Mouse (Mus musculus): ENCODE data around the gene Fetub.

The Fetub gene

DNA sequence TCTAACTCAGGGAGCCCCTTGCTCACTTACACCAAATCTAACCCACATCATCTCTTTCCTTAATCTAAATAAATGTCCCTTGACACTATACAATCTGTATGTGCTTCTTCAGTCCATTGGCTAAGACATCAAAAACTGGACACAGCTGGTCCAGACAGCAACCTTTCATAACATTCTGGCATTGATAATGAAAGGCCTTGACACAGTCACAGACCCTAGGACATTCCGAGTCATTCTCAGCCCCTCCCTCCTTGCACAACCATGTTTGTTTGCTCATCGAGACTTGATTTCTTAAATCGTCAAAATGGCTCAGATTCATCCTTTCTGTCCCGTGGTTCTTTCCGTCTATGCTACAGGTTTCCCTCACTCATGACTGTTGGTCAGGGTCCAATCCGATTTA lies 8.8 kb upstream of the Fetub start:
- no peak for DNase-seq (ENCODE audit: low spot score)

- DNase-seq (ENCODE audit: low spot score): no peak
These were observed 6.1 kb upstream of the Fetub start for GRCm38 (mm10) chr16:22911986-22912385.

DNA sequence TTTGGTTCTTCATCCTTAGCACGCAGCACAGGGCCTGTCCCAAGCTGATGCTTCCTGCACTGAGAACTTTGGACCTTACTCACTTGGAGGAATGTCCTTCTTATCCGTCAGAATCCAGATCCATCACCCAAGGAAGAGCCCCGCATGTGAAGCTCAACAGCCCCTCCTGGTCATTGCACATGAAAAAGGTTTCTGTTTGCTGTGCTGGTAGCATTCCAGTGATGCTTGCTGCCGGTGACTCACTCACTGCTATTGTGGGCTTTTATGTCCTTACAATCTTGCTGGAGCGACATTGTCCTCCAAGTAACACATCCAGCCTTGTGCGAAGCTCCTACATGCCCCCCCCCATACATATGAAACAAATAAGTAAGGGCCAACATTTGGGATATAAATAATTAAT lies 5.2 kb upstream of the Fetub start:
- no peak for DNase-seq (ENCODE audit: low spot score)

DNA sequence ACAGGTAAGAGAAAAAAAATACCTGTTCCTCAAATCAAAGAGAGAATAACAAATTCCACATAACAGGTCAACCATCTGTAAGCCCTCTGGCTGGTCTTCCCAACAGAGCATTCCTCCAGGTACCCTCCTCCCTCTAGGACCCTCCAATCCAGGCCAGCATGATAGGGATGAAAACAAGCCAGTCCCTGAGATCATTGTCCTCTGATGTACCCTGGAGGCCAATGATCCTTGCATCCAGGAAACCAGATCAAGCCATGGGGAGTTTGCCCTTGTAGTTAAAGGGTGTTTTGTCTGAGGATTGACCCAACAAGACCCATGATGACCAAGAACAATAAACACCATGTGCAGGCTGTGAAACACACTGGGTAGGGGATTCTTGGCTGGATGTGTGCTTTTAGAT lies 3.9 kb upstream of the Fetub start:
- no peak for DNase-seq (ENCODE audit: low spot score)

- no peak for DNase-seq (ENCODE audit: low spot score)
These were observed 654 bp downstream of the Fetub start for GRCm38 (mm10) chr16:22918664-22919312.

GRCm38 (mm10) chr16:22919971-22920854 lies 2.1 kb downstream of the Fetub start:
- DNase-seq (ENCODE audit: low spot score): peak; percentile 67

DNA sequence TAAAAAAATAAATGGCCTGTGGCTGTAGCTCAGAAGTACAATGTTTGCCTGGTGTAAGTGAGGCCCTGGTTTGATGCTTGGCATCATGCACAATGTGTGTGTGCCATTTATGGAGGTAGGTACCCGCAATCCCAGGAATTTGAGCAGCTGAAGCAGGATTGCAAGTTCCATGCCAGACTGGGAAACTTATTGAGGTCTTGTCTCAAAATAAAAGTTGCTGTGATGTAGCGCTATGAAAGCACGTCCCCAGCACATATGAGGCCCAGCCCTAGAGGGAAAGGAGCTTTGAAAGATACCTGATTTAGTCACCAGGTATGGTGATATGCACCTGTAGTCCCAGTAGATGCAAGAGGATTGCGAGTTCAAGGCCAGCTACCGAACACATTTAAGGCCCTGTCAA lies 3.6 kb downstream of the Fetub start:
- no peak for DNase-seq (ENCODE audit: low spot score)

DNA sequence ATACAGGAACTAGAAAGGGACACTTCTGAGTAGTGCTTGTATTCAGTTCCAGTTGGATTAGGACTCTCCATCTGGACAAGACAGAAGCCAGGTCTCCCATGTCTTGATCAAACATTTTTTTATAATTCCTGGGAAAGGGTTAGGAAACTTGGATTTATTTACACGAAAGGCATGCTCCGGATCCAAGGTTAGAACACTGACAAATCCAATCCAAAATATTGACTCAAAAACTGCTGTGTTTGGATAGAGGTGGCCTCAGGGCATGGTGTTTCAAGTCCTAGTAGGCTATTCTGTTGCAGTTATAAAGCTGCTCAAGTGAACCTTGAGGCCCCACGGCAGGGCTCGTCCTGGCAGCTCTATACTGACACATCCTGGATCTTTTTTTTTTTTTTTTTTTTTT lies 4.3 kb downstream of the Fetub start:
- no peak for DNase-seq (ENCODE audit: low spot score)

- DNase-seq (ENCODE audit: low spot score): no peak
These were observed 11.4 kb downstream of the Fetub start for GRCm38 (mm10) chr16:22929575-22929974.

GRCm38 (mm10) chr16:22931431-22932200 lies 13.5 kb downstream of the Fetub start:
- DNase-seq (ENCODE audit: low spot score): no peak

- no peak for DNase-seq (ENCODE audit: low spot score)
These were observed 19.5 kb downstream of the Fetub start for GRCm38 (mm10) chr16:22937631-22938030.

GRCm38 (mm10) chr16:22938541-22938940 lies 20.4 kb downstream of the Fetub start:
- no peak for DNase-seq (ENCODE audit: low spot score)

DNA sequence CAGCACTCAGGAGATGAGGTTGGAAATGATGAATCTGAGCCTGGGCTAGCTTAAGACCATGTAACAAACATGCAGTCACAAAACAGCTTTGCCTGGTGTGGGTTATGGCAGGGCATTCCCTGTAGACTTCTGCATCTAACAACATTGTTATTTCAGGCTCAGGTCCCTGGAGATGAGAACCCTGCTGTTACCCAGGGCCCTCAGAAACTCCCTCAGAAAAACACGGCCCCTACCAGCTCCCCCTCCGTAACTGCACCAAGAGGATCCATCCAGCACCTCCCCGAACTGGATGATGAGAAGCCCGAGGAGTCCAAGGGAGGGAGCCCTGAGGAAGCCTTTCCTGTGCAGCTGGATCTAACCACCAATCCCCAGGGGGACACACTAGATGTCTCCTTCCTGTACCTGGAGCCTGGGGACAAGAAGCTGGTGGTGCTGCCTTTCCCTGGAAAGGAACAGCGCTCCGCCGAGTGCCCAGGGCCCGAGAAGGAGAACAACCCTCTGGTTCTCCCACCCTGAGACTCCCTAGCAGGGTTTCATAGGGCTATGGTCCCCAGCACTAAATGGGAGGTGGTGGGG lies 21.1 kb downstream of the Fetub start:
- DNase-seq (ENCODE audit: low spot score): no peak

GRCm38 (mm10) chr16:22941825-22942476 lies 23.8 kb downstream of the Fetub start:
- DNase-seq (ENCODE audit: low spot score): peak; percentile 40

- no peak for DNase-seq (ENCODE audit: low spot score)
These were observed 29.2 kb downstream of the Fetub start for GRCm38 (mm10) chr16:22947371-22947770.

DNA sequence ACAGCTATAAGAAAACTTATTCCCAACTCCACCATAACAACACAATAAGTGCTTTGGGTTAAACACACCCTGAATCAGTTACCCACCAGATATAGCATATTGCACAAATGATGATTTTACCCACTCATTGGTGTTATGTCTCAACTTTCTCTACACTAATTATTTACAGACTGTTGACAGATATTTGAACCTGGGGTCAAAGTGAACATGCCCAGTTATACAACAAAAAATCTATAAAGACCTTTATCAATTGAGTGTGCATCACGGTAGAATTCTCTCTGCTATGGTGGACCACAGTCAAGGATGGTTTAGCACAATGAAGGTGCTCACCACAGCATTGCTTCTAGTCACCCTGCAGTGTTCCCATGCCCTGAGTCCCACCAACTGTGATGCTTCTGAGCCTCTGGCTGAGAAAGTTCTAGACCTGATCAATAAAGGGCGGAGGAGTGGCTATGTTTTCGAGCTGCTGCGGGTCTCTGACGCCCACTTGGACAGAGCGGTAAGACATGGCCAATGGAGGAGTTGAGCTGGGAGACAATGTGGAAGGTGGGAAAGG lies 32.8 kb downstream of the Fetub start, which contains the start of gene Hrg:
Gene Hrg, plus strand, starts transcription at position 233 of the 556 bp plus-strand sequence.
- DNase-seq (ENCODE audit: low spot score): no peak

GRCm38 (mm10) chr16:22953069-22953468 lies 34.9 kb downstream of the Fetub start:
- DNase-seq (ENCODE audit: low spot score): peak; percentile 23

DNA sequence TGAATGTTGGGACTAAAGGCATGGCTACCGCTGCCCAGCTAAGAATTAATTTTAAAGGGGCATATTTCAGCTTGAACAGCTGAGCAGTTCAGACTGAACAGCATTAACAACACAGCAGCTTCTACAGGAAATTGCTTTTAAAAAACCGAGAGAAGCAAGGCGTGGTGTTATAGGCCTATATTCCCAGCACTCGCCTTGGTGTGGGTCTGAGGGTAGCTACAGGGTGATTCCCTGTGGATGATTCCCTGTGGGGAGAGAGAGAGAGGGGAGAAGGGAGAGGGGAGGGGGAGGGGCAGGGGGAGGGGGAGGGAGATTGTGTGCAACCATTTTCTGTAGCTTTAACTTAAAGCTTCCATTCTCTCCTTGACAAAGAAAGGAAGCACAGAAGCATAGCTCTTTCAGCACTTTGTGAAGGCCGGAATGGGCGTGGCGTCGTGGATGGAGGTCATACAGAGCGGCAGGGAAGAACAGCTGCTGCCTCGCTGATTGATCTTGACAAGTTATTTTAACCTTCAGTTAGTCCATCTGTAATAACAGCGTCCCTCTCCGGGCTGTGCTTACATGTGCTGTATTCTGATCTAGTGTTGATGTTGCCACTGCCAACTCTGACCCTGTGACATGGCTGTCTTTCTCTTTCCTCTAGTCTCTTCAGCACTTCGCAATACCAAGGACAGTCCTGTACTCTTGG lies 37.4 kb downstream of the Fetub start:
- DNase-seq (ENCODE audit: low spot score): no peak

DNA sequence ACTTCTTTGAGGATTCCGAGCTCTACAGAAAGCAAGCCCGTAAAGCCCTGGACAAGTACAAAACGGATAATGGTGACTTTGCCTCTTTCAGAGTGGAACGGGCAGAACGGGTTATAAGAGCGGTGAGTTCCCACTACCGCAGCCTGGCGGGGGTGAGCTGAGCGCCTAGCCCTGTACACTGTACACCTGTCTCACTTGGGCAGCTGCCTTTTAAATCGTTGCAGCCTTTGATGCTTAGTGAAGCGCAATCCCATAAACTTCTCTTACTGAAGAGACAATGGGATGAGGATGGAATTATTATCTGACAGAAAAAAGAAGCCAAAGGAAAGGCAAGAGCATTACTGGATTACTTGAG lies 37.9 kb downstream of the Fetub start:
- no peak for DNase-seq (ENCODE audit: low spot score)

GRCm38 (mm10) chr16:22961073-22961472 lies 42.9 kb downstream of the Fetub start:
- no peak for DNase-seq (ENCODE audit: low spot score)

DNA sequence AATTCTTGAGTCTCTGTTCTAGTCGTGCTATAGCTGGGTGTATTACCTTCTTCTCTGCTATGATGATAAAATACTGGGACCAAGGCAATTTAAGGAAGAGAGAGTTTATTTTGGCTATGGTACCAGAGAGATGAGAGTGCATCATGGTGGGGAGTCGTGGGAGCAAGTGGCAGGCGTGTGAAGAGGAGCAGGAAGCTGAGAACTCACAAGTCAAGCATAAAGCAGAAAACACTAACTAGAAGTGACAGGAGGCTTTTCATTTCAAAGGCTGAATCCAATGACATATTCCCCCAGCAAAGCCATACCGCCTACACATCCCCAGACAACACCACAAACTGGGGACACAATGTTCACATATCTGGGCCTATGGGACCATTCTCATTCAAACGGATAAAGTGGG lies 44.1 kb downstream of the Fetub start:
- DNase-seq (ENCODE audit: low spot score): no peak

Measured in yolk sac, embryonic 10.5 days (tissue).